Mouse (Mus musculus) heart, postnatal 4 days (tissue): ENCODE measurements around the gene Hist1h1c. TPM values are rescaled to one million over a fixed set of nuclear protein-coding genes. Genes with fewer than 3 reads are reported as not detected.
A peak's percentile ranks its signal among the peaks of the same experiment; 100 is the strongest.

Experiments
- DNase-seq: peaks from one replicate; pipeline ENCODE4 v3.0.0; 2021
- total RNA-seq, 2 experiments: library from RNA; stranded (reverse); gene quantifications; 2 replicates each; pipeline ENCODE4 v1.2.3; 2021

The Hist1h1c gene
- total RNA-seq, 2 experiments from 2014 or later: 472 to 511 TPM

GRCm38 (mm10) chr13:23745381-23746161 lies 7.0 kb downstream of the Hist1h1c start, which contains the start of gene Hist1h3c:
Gene Hist1h3c, minus strand, starts transcription at chr13:23745602.
- peak; percentile 89 for DNase-seq

- peak; percentile 68 for DNase-seq
Observed at GRCm38 (mm10) chr13:23746201-23747080, 7.8 kb downstream of the Hist1h1c start, which contains the start of gene Hist1h2bb. Gene Hist1h2bb, plus strand, starts transcription at chr13:23746734.

- no peak for DNase-seq
Observed at GRCm38 (mm10) chr13:23747081-23747891, 8.7 kb downstream of the Hist1h1c start.

GRCm38 (mm10) chr13:23747892-23748288 lies 9.3 kb downstream of the Hist1h1c start:
- no peak for DNase-seq

GRCm38 (mm10) chr13:23749563-23750121 lies 11.0 kb downstream of the Hist1h1c start:
- DNase-seq: no peak

- peak; percentile 43 for DNase-seq
Observed at GRCm38 (mm10) chr13:23750839-23751477, 12.3 kb downstream of the Hist1h1c start, which contains the start of gene Hist1h2ab. Gene Hist1h2ab, plus strand, starts transcription at chr13:23751126.

GRCm38 (mm10) chr13:23751478-23751956 lies 12.9 kb downstream of the Hist1h1c start:
- DNase-seq: no peak

GRCm38 (mm10) chr13:23752067-23752741 lies 13.6 kb downstream of the Hist1h1c start, which contains the start of gene Hist1h3b:
Gene Hist1h3b, plus strand, starts transcription at chr13:23752267.
- peak; percentile 91 for DNase-seq

- DNase-seq: no peak
Observed at GRCm38 (mm10) chr13:23752742-23753172, 14.1 kb downstream of the Hist1h1c start.

- DNase-seq: no peak
Observed at GRCm38 (mm10) chr13:23753314-23754078, 14.9 kb downstream of the Hist1h1c start.

GRCm38 (mm10) chr13:23755000-23755399 lies 16.4 kb downstream of the Hist1h1c start:
- no peak for DNase-seq

- DNase-seq: peak; percentile 85
Observed at GRCm38 (mm10) chr13:23756790-23757189, 18.2 kb downstream of the Hist1h1c start, which contains the start of gene Hist1h4b. Gene Hist1h4b, plus strand, starts transcription at chr13:23757013.

- no peak for DNase-seq
Observed at GRCm38 (mm10) chr13:23757211-23757773, 18.7 kb downstream of the Hist1h1c start.

GRCm38 (mm10) chr13:23757921-23758320 lies 19.3 kb downstream of the Hist1h1c start:
- DNase-seq: no peak

GRCm38 (mm10) chr13:23759251-23759771 lies 20.7 kb downstream of the Hist1h1c start:
- no peak for DNase-seq

- no peak for DNase-seq
Observed at GRCm38 (mm10) chr13:23759916-23760239, 21.3 kb downstream of the Hist1h1c start.

GRCm38 (mm10) chr13:23760240-23760971 lies 21.8 kb downstream of the Hist1h1c start:
- DNase-seq: peak; percentile 16
